Mouse (Mus musculus) c-Kit-positive CD71-negative TER-119-negative erythroid progenitor cells, embryonic 14.5 days (primary cell): ENCODE data around the gene Tspan31.
"Not testable (repeated sequence)": the region's sequence is repeated elsewhere in the genome, so short reads cannot be mapped to it uniquely, and the experiment has no call there.

Source experiments
- DNase-seq: peaks from one replicate; pipeline ENCODE4 v3.0.0-alpha.2; 2013; ENCODE audit warnings: low read depth

Tspan31 gene

DNA sequence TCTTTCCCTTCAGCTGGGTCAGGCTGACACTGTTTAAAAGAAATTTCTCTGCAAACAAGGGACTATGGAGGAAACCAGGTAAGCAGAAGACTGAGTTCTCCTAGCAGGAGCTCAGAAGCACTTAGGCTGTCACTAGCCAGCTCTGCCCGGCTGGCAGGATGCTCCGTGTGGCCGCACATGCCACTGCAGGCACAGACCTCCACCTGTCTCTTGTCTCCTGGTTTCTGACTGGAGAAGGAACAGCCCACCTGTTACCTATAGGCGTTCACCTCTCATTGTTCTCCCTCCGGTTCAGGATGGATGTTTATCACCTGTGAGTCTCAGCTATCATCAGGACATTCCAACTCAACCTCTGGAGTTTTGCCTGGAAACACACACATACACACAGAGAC lies 13.8 kb upstream of the Tspan31 start:
- no peak for DNase-seq

DNA sequence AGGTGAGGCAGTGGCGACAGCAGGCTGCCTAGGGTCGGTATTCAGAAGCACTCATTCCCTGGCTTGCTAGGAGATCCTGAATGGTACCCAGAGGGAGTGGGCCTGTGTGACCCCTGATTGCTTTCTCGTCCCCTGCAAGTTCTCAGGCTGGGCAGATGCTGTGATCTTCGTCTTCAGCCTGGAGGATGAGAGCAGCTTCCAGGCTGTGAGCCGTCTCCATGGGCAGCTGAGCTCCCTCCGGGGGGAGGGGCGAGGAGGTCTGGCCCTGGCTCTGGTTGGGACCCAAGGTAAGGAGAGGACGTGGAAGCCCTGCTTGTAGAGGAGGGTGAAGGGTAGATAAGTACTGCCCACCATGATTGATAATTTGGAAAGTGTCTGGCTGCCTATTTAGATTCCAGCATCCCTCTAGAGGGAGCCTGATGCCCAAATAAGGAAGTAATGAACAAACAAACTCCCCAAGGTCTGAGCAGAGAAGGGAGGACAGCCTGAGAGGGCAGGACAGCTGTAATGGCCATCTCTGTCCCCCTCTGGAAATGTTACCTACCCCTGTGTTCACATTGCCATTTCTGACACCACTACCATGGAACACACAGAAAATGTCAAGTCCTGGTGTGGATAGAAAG lies 13.3 kb upstream of the Tspan31 start:
- no peak for DNase-seq

DNA sequence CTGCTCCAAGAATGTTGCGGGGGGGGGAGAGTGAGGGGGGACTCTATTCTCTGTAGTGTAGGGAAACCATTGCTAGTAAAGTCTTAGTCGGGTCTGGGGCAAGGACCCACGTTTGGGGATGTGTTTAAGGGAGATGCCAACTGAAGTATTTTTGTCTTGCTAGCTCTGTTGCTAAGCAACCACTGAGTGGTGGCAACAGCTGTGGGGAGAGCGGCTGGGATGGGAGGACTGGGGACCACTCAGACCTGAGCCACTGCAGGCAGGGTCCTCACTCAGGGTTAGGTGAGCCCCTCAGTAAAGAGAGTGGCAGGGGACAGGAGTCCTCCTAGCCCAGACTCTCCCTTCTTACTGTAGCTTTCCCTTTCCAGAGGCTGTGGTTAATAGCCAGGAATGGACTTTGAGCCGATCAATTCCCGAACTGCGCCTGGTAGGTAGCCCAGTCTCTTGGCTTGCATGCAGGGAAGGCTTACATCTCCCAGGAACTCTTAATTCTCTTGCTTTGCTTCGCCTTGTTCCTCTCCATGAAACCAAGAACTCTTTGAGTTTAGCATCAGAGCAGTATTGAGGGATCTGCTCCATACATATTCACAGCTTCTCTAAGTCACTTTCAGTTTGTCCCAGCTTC lies 12.0 kb upstream of the Tspan31 start:
- DNase-seq = no peak

DNA sequence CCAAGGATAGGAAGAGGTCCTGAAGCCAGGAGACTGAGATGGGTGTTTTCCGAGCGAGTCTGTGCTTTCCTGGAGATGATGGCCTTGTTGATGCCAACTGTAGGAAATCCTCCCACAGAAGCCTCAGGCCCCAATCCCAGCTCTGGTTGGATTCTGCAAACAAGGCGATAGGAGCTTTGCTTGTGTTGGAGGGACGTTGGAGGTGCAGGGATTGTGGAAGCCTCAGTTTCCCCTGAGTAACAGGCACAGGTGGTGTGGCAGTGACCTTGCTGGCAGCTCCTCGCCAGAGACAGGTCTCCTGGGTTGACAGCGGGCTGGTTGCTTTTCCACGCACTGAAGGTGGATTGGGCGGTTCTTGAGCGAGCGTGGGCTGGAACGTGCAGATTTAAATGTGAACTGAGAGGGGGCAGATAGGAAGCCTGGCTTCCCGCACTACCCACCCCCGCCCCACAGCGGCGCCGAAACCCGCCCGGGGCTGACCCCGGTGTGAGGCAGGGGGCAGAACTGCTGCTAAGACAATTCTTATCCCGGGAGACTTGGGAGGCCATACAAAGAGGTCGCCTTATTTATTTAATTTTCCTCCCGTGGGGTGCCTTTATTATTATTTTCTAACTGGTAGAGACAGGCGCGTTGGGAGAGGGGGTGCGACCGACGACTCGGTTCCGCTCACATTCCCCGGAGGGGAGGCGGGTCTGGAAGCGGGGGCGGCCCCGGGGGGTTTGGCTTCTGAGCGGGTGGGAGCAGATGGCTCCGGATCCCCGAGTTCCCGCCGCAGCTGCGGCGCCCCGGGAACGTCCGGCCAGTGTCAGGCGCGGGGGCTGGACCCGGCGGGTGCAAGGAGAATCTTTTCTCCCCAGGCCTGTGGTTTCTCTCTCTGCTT lies 11.1 kb upstream of the Tspan31 start:
- no peak for DNase-seq

DNA sequence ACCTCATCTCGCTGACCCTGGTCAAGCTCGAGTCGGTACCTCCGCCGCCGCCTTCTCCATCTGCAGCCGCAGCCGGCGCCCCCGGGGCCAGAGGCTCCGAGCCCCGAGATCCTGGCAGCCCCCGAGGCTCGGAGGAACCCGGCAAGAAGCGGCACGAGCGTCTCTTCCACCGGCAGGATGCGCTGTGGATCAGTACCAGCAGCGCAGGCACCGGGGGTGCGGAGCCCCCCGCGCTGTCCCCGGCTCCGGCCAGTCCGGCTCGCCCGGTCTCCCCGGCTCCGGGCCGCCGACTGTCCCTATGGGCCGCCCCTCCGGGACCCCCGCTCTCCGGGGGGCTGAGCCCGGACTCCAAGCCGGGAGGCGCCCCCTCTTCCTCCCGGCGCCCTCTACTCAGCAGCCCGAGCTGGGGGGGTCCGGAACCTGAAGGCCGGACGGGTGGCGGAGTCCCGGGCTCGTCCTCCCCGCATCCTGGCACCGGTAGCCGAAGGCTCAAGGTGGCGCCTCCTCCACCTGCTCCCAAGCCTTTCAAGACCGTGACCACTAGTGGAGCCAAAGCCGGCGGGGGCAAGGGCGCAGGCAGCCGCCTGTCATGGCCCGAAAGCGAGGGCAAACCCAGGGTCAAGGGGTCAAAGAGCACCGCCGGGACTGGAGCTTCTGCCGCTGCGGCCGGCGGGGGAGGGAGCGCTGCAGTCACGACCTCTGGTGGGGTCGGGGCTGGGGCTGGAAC lies 9.8 kb upstream of the Tspan31 start:
- no peak for DNase-seq

DNA sequence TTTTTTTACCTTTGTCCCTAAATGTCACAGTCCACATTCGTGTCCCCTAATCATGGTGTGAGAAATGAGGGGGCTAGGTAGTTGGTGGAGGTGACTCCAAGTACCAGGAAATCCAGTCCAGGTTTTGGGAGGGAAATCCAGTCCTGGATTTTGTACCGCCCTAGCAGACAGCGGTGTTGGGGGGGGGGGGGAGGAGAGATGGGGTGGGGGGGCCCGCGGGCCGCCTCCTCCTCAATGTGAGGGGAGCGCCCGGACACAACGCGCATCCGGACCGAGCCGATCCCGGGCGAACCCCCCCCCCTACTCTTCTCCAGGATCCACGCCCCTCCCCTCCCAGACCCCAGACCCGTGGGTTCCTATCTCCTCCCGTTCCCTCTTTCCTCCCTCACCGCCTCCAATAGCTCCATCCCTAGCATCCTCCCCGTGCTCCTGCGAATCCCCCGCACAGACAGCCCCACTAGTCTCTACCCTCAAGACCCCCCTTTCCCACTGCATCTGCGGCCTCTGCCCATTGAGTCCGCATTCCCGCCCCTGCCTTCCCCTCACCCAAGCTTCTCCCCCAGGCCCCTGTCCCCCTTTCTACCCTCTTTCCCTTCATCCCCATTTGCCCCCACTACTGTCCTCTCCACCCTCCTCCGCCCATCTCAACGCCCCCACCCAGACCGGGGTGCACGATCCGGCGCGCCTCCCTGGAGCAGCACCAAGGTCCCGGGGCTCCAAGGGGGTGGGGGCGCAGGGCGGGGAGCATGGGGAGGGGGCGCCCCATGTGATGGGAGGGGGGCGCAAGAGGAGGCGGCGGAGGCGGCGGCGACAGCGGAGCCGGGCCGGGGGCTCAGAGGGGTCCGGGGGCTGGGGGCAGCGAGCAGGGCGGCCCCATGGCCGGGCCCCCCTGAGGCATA lies 8.9 kb upstream of the Tspan31 start:
- no peak for DNase-seq

DNA sequence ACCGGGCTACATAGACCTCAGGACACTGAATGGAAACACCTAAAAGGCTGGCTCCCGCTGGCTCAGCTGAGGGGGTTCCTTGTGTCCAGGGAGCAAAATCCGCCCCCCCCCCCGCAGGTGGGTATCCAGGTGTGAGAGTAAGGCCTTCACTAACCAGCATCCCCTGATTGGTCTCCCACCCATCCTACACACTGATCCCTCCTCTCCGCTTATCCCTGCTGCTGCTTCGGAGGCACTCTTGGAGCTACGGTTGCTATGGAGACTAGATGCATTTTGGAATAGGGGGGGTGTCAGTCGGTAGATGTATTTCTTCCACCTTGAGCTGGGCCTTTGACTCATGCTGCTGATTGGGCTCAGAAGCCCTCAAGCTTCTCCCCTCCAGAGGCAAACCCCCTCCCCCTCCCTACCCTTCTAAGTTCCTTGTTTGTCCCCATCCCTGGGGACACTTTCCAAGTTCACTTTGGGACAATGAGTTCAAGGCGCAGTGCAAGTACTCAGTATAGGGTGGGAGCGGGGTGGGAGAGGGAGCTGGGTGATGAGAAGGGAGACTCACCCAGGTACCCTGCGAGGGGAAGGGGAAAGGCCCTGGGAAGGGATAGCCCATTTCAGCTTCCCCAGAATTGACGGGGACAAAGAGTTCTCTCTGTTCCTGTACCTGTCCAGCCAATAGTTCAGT lies 8.1 kb upstream of the Tspan31 start:
- no peak for DNase-seq

DNA sequence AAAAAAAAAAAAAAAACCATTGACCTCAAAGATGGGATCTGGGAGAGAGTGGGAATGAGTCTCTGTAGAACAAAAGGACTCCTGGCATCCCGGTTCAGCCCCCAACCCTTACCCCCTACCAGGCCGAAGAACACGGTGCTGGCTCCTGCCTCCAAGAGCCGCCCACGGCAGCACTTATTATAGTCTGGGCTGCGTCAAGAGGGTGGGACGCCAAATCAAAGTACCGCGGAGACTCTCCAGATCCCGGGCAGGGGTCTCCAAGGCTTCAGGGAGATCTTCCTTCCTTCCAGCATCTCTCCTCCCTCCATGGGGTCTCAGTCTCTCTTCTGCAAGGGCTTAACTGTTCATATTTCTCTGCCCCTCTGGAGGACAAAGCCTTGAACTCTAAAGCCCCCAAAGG lies 7.5 kb upstream of the Tspan31 start:
- DNase-seq = no peak

DNA sequence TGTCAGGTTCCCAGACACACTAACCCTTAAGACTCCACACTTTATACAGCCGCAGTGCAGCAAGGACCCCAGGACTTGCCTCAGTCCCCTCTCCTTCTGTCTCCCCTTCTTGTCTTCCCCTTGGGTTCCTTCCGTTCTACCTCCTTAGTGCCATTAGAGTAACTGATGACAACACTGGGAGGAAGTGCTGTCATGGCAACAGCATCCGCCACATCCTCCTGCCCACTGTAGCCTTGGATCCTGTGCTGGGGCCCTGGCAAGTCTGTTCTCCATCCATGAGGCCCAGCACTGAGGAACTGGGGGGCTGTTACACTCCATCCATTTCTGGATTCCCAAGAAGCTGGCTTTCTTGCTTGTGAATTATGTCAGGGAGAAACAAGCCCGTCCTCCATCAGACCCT lies 6.0 kb upstream of the Tspan31 start:
- no peak for DNase-seq

DNA sequence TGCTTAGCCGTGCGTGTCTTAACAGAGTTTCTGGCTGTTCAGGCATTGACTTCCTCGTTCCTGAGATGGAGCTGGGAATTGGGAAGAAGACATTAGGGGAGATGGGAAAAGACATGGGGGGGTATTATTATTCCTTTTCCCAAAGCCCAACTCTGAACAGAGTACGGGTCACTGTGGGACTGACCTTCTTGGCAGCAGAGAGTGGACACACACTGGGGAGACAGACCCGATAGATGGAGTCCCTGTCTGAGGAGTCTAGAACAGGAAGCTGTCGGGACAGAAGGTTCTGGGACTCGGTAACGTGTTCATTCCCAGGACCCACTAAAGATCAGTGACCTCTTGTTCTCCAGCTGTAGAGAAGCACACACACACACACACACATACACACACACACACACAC lies 5.6 kb upstream of the Tspan31 start:
- no peak for DNase-seq

DNA sequence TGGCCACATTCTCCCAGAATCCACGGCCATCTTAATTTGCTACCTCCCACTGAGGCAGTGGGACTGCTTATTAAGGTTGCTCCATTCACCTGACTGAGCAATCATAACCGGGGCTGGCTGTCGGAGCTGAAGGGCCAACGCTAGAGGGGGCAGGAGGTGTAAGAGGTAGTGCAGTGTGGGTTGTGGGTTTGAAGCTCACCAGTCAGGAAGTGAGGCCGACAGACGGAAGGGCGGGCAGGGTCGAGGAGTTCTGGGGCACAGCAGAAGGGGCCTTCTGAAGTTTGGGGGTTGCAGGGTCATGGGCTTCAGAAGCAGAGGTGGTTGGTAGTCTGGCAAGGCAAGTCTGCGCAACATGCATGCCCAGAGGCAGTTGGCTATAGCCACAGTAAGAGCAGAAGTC lies 5.0 kb upstream of the Tspan31 start, which contains the start of gene Agap2:
TSS of gene Agap2 (plus strand) at position 205 of the 400 bp plus-strand sequence.
- peak; percentile 53 for DNase-seq

DNA sequence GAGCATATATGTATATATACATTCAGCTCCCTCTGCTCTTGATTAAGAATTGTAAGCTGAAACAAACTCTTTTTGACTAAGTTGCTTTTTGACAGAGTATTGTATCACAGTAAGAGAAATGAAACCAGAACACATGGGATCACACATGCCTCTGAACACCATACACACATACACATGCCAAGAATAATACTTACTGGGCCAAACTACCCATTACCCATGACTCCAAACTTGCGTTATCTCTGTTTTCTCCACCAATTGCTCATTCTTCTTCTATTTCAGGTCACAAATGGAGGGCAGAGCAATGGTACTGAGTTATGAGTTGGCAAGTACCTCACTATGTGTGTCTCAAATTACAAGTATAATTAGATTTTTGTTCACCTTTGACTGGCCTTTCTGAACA lies 3.9 kb upstream of the Tspan31 start:
- DNase-seq = no peak

DNA sequence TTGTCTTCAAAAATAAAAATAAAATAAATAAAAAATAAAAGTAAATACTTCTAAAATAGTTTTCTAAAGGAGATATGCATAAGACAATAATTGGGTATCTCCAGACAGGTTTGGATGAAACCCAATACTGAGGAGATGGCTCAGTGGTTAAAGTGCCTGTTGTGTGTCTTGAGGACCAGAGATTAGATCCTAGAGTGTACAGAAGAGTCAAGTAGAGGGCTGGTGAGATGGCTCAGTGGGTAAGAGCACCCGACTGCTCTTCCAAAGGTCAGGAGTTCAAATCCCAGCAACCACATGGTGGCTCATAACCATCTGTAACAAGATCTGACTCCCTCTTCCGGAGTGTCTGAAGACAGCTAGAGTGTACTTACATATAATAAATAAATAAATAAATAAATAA lies 2.9 kb upstream of the Tspan31 start:
- DNase-seq = not testable (repeated sequence)

DNA sequence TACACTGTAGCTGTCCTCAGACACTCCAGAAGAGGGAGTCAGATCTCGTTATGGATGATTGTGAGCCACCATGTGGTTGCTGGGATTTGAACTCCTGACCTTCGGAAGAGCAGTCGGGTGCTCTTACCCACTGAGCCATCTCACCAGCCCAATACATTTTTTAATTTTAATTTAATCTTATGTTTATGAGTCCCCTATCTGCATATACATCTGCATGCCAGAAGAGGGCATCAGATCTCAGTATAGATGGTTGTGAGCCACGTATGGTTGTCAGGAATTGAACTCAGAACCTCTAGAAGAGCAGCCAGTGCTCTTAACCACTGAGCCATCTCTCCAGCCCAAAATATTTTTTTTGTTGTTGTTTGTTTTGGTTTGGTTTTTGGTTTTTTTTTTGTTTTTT lies 2.2 kb upstream of the Tspan31 start:
- DNase-seq = not testable (repeated sequence)

DNA sequence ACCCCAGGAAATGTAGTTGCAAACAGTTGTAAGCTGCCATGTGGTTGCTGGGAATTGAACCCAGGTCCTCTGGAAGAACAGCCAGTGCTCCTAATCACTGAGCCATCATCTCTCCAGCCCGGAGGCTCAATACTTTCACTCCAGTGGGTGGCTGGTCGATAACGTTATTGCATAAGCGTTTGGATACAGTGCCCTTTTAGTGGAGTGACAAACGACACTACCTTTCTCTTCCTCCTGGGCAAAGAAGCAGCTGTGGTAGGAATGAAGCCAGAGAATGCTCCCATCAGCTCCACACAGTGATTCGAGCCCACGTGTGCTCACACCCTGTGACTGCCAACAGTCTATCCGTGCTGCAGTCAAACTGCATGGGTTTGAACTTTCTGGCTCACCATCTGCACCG lies 1.1 kb upstream of the Tspan31 start:
- no peak for DNase-seq

DNA sequence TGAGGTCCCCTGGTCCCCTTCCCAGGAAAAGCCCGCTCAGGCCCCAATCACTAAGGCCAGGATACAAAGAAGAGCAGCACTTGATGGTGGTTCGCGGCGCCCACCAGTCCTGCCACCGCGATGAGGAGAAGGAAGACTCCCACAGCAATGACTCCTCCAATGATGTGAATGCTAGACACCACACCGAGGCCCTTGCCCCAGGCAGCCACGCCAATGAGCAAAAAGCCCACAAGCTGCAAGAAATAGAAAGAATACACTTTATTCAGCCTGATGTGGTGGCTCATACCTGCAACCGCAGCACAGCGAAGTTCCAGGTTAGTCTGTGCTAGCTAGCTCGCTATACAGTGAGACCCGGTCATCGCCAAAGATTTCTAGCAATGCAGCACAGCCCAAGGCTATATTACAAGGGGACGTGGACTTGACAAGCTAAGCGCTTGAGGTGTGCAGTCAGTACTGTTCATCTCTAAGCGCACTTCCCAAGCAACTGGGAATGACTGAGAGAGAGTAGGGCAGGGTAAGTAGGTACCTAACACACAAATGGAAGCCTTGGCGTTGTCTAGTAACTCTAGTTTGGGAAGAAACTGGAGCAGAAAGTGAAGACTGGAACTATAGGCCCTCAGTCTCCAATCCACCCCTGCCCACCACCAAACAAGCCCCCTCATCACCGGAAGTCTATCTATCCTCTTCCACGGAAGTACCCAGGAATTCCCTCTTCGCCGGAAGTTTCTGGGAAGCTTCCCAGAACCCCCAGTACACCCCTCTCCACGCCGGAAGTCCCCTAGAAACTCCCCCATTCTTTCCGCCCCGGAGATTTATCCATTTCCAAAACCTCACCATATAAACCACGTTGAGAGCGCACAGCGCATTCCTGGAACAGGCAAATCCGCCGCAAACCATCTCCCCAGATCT lies 529 bp downstream of the Tspan31 start:
- no peak for DNase-seq

DNA sequence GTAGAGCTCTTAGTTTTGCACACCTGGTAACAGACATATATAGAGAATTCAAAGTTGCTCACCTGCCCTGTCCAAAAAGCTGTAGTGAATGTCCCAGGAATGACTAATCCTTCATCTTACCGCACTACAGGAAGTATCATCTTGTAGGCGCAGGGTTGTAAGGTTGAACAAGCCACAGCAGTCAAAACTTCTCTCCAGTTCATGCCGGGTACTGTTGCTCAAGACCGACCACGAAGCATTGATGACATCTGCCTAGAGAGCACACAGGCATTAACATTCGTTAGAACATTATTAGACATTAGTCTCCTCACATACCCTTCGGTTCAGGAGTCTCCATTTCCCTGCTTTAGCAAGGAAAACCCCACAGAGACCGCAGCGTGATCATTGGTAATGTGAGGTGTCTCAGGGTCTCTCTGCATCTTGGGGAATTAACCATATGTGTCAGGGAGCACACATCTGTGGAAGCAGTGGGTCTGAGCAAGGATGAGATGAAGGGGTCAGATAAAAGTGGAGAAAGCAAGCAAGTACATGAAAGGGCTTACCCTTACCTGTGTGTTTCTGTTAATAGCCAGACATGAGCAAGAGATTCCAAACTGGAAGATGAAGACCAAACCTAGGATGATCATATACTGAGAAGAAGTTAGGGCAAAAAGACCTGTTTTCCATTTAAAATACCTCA lies 1.6 kb downstream of the Tspan31 start:
- DNase-seq = no peak

DNA sequence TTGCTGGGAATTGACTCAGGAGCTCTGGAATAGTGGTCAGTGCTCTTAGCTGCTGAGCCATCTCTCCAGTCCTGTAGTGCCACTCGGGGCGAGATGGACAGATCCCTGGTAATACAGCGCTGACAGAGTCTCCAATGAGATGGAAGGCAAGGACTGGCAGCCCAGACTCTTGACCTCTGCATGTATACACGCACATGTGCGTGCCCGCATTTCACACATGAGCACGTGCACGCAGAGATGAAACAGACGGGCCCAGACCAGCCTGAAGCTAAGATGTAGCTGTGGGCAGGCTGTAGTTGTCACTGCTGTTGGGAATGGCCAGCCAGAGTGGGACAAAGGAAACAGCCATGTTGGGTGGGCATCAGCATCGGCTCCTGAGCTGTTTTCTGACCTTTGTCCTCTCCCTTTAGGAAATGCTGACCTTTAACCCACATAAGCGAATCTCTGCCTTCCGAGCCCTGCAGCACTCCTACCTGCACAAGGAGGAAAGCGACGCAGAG lies 3.5 kb downstream of the Tspan31 start:
- DNase-seq = no peak

DNA sequence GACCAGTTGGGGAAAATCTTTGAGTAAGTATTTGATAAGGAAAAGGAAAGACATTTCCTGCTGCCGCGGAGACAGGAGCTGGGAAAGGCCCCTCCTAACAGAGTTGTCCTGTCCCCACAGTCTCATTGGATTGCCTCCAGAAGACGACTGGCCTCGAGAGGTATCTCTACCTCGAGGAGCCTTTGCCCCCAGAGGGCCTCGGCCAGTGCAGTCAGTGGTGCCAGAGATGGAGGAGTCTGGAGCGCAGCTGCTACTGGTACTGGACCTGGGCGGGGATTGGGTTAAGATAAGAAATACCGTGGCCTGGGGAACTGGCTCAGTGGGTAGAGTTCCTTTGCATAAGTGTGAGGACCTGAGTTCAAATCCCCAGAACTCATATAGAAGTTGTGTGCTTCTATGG lies 4.1 kb downstream of the Tspan31 start:
- no peak for DNase-seq
